Mouse (Mus musculus) cerebellum, postnatal 25 days (tissue): ENCODE measurements around the gene Acvr1c.

ENCODE experiments used
- DNase-seq, 2 experiments: peaks; one replicate each; pipeline ENCODE4 v3.0.0; 2021; ENCODE audit warnings: mixed read lengths in 2 of 2

The Acvr1c gene

DNA sequence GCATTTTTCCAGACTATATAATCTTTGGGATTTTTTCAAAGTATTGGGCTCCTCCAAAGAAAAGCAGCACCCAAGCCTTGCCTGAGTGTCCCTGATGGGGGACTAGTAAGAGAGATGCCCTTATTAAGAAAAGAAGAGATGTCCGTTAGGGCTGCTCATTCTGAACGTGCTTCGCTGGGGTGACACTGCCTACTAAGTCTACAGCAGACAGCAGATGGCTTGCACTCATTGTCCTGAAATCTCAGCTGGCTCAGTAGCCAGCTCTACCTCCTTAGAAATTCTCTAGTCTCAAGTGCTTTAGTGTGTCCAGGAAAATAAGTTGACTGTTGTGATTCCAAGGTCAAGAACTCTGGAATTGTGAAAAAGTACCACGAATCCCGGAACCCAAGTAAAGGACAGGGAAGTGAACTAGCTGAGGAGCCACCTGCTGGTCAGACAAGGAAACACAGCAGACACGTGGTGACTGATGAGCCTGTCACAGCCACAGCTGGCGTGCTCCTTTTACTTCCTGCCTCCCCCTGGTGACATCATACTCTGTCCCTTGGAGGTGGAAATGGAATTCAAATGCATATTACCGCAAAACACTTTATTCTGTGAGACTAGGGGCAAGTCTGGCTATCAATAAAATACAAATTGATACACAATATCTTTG is 75.3 kb downstream of the Acvr1c start:
- DNase-seq = peak; percentile 47 to 61

DNA sequence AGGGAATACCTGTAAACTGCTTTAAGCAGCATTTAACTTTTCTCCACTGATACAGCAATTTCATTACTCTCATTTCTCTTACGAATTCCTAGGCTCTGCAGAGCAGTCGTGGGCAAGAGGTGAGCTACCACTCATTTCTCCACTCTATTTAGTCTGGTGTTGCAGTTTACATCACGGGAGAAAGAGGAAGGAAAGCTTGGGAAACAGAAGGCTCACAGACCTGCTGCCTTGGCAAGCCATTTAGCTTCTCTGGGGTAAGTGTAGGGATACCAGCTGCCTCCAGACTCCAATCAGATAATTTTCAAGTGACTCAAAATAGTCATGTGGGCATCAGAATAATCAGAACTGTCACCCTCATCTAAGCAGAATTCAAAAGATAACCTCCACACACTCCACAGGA is 76.6 kb downstream of the Acvr1c start:
- DNase-seq = peak; percentile 19 to 30

DNA sequence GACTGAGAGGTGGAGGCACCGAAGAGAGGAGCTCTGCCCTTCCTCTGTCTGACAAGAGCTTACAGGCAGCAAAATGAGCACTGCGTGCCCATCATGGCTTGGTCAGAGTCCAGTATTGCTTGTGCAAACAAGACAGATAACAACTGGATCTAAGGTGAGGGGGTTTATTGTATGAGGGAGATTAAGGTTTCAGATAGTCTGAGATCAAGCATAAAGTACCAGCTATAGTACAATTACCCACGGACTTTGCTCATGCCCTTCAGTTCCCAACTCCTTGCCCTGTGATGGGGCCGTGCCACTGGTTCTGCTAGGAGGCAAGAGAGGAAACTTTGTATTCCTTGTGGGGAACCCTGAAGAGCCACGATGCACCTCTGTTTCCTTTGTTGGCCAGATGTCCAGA is 78.5 kb downstream of the Acvr1c start:
- no peak for DNase-seq

DNA sequence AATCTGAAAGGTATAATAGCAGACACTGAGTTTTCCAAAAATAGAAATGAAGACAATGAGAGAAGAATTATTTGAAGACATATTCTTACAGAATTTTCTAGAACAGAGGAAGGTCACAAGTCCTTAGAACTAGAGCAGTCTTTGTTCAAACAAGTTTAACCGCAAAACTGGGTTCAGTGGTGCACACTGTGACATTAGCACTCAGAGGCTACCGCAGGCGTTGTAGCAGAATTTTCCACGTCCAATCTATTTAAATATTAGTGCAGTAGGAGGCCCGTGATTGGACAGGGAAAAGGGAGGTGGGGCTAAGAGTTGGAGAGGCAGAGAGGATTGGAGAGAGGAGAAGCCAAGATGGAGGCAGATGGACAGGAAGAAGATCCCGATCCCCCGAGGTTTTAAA is 81.2 kb downstream of the Acvr1c start:
- DNase-seq = no peak

DNA sequence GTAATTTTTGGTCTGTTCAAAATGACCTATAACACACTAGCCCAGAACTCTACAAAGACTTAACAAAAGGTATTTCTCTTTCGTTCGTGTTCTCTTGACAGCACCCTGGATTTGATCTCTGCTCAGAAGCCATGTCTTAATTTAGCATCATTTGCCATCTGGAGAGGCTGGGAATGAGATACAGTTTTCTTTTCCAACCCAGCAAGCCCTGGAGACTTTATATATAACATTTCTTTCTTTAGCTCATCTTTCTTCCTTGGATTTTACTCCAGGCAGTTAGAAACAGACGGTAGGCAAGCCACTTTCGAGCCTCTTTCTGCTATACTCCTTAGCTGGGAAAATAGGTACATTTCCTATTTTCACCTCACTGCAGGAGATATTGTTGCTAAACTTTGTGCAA is 117.1 kb downstream of the Acvr1c start:
- DNase-seq = no peak

DNA sequence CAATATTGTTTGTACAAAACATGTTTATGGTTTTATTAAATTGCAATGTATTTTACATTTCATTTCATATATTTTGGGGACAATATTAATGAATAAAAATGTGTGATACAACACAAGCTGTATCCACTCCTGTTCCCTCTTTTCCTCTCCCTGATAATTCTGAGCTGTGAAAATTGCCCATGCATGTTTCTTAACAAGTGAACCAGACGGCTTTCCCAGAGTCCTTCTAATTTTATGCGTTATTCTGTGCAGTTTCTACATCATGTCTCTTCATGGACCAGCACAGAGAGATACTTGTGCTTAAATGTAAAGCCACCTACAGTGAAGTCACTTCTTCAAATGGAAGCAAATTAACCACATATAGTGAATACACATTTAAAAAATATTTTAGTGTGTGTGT is 120.2 kb downstream of the Acvr1c start:
- no peak for DNase-seq
